Mouse (Mus musculus) cerebellum, adult 8-10 months (tissue): Measurements from ENCODE around the gene Bud23.
"Not testable (repeated sequence)": the region's sequence is repeated elsewhere in the genome, so short reads cannot be mapped to it uniquely, and the experiment has no call there.

Experiments used
- DNase-seq: peaks from one replicate; pipeline ENCODE4 v3.0.0; 2022

Bud23 gene

DNA sequence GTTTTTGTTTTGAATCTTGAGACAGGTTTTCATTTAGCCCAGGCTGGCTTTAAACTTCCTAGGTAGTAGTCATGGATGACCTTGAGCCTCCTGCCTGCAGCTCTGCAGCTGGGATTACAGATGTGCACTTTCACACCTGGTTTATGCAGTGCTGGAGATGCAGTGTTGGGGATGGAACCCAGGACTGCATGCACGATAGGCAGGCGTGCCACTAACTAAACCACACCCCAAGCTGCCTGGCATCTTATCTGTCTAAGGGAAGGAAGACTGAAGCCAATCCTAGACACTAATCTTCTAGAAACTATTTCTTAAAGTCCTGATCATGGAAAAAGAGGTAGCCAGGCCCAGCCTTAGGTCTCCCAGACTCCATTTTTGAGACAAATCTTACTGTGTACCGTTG lies 5.7 kb upstream of the Bud23 start:
- no peak for DNase-seq

DNA sequence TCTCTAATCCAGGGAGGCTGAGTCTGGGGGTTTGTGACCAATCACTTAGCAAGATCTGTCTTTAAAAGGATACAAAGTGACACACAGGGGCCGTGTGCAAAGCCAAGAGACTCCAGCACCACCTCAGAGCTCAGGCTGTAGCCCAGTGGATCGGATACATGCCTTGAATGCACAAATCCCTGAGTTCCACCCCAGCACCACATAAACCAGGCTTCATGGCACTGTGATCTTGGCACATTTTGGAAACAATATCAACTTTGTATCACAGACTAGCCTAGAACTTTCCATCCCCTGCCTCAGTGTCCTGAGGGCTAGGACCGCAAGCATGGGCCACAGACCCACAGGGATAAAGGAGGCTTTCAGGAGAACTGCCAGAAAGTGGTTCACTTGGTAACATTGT lies 1.2 kb upstream of the Bud23 start:
- DNase-seq, result no peak

DNA sequence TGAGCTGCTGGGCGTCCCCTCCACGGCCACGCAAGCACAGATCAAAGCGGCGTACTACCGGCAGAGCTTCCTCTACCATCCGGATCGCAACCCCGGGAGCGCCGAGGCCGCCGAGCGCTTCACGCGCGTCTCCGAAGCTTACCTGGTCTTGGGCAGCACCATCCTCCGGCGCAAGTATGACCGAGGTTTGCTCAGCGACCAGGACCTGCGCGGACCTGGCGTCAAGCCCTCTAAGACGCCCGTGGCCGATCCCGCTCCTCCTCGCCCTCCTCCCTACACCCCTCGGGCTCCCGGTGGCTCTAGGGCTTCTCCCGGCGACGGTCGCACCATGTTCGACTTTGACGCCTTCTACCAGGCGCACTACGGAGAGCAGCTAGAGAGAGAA lies 385 bp downstream of the Bud23 start:
- no peak for DNase-seq

DNA sequence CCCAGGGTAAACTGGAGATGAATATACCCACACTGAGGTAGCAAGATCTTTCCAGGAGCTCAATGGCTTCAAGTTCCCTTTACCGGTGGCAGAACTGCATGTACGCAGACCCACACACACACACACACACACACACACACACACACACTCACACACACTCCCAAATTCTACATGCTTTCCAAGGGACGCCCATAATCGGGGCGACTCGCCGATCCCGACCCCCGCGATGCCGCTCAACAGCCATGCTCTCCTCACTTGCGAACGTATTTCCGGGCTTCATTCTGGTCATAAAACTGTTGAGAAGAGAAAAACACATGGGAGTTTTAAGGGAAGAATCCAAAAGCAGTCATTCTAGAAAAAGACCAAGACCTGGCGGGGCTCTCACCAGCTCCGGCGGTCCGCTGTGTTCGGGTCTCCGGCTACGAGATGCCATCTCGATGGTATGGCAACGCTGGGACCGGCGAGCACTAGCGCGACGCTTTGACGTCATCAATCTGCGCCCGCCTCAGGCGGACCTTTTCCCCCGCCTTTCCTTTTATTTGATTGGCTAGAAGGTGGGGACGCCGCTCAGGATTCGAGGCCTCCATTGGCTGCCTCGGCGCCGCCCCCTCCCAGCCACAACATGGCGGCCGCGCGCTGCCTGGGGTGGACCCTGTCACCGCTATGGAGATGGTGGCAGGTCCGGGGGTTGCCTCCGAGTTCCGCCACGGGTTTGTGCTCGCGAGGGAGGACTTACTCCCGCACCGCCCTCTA lies 954 bp downstream of the Bud23 start, which contains the start of gene Dnajc30:
Gene Dnajc30 (plus strand): TSS at position 574 of the 753 bp plus-strand sequence.
- DNase-seq, result peak; percentile 96

DNA sequence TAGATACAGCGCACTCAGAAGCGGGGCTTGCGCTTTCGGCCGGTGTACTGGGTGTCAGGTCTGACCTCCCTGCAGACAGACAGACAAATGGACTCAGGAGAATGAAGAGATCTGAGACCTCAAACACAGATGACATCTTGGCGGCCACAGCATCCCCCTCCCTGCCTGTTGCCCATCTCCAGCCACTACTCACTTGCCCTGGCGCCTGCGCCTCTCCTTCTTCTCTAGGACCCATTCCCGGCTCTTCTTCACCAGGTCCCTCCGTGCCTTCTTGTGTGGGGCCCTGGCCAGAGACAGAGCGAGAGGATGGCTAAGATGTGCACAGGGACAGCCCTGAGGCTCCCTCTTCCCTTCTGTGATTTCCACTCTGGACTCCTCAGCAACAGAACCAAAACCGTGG lies 11.4 kb downstream of the Bud23 start:
- no peak for DNase-seq

DNA sequence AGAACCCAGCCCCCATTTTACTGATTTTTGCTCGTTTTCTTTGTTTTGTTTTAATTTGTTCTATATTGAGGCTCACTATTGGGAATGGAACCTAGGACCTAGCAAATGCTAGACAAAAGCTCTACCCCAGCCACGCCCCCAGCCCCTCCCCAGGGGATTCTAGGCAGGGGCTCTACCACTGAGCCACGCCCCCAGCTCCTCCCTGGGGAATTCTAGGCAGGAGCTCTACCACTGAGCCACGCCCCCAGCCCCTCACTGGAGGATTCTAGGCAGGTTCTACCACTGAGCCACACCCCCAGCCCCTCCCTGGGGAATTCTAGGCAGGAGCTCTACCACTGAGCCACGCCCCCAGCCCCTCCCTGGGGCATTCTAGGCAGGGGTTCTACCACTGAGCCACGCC lies 15.5 kb downstream of the Bud23 start:
- DNase-seq, result not testable (repeated sequence)

DNA sequence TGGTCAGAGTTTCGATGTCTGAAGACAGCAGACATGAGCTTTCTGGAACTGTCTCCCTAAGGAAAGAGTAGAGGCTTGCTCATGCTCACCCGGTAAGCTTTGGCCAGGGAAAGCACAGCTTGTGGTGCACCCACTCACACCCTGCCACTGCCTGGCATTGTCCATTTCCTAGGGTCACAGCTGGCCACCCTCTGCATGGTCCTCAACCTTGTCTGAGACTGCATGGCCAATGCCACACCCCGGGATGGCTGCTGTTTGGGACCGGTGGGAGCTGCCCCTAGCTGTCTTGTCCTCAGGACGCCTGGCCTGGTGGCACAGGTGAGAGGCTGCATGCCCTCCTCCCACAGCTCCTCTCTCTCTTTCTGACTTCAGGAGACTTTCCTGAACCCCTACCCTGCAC lies 16.2 kb downstream of the Bud23 start:
- DNase-seq, result no peak

DNA sequence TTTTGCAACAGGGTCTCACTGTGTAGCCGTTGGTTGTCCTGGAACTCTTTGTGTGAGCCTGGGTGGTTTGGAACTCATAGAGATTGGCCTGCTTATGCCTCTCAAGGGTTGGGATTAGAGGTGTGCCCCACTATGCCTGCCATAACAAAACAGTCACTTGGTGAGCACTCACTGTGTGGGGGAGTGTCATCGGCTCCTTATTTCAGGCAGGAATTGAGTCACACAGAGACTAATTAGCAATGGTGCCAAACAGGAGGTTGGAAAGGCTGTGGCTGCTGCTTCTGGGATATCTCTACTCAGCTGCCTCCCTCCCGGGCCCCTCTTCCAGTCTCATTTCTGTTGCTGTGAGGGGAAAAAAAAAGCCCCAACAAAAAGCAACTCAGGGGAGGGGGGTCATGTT lies 20.2 kb downstream of the Bud23 start:
- DNase-seq, result no peak

DNA sequence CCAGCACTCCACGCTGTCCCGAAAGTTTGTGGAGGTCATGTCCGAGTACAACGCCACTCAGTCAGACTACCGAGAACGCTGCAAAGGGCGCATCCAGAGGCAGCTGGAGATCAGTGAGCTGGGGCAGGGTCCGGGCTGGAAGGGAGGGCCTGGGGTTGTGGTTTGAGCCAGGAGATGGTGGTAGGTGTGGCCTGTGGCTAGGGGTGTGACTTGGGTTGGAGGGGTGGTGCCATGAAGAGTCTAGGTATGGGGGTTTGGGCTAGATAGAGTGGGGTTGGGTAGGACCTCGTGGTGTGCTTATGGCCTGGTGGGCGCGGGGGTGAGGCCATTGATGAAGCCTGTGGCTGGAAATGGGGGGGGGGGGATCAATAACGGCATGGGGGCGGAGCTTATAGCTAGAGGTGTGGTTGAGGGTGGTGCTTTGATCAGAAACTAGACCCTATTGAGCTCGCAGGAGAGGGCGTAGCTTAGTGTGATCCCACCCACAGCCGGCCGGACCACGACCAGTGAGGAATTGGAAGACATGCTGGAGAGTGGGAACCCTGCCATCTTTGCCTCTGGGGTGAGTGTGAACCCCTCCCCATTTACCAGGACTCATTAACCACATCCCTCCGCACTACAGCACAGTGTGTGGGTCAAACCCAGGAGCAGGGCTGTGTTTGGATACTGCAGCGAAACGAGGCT lies 22.5 kb downstream of the Bud23 start:
- DNase-seq, result no peak

DNA sequence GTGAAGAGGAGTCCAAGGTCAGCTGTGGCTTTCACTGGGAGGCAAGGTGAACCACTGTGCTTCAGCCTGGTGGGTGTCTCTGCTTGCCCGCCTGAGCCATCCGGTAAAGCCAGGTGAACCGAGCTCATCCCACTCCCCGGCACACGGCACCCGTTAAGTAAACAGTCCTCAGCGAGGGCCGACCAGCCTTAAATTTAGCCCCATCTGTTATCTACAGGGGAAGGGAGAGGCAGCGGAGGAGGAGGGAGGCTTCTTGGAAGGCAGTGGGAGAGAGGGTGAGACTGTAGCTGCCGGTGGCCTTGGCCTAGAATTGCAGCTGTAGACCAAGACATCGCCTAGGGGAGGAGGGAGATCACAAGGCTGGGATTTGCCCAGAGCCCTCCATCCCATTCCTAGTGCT lies 24.0 kb downstream of the Bud23 start:
- DNase-seq, result no peak

DNA sequence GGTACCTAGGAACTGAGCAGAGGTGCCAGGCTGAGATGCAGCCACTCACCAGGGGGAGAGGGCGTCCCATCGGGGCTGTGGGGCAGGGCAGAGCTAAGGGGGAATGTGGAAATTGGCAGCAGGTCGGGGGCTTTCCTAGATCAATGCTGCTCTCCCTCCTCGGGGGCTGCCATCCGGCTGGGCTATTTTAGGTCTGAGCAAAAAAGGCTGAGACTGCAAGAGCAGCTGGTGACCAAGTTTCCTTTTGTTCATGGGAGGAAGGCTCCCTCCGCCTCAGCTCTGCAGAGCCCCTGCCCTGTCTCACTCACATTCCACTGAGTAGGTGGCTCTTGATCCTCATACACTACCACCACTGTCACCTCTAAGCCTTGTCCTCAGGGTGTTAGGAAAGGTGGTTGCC lies 24.7 kb downstream of the Bud23 start:
- no peak for DNase-seq

DNA sequence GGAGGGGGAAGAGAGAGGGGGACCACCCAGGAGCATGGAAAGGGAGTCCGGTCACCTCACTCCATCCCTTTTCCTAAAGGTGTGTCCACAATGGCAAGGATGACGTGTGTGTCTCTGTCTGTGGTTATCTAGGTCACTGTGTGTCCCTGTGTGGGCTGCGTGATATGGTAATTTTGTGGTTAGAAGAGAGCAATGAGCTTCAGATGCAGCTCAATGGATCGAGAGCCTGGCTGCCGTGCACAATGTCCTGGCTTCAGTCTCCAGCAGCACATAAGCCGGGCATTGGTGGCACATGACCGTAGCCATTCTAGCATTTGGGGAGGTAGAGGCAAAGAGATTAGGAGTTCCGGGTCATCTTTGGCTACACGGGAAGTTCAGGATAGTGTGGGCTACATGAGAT lies 25.2 kb downstream of the Bud23 start:
- no peak for DNase-seq

DNA sequence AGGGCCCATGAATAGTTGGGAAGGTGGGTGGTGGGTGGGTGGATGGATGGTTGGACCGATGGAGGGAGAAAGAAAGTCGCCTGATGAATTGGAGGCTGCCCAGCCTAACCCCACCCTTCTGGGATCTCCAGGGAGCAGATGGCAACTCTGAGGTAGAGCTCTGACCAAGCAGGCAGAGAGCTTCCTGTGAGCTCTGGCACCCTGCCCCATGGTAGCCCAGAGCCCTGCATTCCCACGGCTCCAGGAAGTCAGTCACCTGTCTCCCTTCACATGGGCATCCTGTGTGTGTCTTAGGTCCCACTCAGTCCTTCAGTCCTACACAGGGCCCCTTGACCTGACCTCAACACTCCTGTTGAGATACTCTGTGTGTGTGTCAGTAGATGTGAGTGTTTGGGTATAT lies 26.8 kb downstream of the Bud23 start:
- DNase-seq, result no peak

DNA sequence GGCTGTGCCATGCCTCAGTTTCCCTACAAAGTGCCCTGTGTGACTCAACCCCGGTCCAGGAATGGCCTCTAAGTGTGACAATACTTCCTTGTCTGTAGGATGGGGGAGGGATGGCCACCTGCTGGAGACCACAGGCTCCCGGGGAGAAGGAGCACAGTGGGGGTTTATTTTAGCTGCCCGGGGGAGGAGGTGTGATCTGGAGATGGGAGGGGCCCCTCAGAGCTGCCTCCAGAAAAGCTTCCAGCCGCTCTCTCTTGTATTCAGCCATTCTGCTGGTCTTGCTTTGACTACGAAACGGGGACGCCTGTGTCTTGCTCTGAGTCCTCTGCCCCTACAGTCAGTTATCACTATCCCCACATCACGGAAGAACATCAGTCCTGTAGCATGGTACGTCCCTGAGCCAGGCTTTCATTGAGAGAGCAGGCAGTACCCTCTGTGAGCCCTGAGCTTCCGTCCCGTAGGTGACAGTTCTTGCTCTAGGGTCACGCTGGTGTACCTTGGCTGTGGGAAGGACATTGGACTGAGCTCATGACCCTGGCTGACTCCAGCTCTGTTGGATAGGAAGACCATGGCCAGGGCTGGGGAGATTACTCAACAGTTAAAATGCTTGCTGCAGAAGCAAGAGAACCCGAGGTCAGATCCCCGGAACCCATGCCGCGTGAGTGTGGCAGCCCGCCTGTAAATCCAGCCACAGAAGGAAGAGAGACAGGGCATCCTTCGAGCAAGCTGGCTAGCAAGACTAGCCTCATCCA lies 29.0 kb downstream of the Bud23 start:
- DNase-seq, result no peak

DNA sequence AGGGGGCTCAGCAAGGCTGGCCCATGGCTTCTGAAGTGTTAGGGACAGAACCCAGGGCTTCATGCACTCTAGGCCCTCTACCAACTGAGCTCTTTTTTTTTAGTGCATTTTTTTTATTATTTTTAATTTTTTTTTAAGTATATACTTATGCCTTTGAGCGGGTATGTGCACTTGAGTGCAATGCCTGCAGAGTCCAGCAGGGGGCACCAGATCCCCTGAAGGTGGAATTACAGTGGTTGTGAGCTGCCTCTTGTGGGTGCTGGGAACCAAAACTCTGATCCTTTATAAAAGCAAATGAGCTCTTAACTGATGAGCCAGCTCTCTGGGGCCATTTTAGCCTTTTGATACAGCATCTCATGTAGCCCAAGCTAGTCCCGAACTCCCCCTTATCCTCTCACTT lies 30.2 kb downstream of the Bud23 start:
- DNase-seq, result no peak

DNA sequence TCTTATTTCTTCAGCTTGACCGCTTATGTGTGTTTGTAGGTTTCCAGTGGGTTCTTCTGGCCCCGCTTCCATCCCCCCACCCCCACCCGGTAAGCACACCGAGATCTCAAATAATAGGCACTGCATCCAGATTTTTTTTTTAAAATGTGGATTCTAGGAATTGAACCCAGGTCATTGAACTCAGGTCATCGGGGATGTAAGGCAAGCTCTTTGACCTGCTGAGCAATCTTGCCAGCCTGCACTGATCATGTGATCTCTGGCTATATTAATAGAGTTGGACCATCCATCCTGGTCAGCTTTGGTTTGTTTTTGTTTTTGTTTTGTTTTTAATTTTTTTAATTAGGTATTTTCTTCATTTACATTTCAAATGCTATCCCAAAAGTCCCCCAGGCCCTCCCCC lies 32.2 kb downstream of the Bud23 start:
- DNase-seq, result no peak

DNA sequence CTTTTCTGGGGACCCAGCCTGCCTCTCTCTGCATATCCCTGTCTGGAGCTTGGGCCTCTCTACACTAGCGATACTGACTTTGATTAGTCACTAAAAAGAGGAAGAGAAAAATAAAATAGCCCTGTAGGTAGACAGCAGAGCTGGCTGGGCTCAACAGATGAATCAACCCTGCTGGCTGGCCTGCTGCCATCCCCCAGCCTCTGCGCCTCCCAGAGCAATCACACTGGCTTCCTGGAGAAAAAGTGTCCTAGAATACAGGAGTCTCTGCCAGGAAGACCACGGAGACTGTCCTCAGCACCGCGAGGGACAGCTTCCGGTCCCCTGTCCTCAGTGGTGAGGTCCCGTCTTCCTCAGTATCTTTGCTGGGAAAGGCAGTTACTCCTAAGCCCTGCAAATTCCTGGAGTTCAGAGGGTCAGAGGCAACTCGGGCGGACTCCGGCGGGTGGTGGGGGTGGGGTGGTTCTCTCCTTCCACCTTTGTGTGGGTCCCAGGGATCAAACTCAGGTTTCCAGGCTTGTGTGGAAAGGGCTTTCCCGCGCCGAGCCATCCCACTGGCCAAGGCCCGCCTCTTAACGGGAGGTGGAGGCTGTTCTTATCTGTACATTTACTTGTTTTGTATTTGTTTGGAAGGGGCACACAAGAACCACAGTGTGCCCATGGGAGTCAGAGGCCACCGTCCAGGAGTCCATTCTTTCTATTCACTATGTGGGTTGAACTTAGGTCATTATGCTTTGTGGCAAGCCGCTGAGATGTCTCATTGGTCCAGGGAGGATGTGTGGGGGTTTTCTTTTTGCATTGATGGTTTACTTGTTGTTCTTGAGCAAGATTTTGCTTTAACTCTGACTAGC lies 35.5 kb downstream of the Bud23 start:
- DNase-seq, result peak; percentile 65

DNA sequence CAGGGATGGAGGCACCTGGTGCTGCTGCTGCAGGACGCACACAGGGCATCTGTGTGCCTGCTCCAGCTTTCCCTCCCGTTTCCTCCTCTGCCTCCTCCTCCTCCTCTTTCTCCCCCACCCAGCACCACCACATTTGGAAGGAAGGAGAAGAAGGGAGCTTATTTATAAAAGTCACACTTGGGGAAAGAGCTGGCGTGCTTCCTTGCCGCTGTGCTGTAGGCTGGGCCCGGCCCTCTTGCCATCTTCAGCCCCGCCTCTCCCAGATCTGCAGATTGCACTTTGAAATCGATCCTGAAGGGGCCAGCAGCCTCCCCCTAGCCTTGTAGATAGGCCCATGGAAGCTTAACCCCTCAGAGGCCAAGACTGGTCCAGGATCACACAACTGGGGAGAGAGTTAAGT lies 38.9 kb downstream of the Bud23 start:
- DNase-seq, result no peak

DNA sequence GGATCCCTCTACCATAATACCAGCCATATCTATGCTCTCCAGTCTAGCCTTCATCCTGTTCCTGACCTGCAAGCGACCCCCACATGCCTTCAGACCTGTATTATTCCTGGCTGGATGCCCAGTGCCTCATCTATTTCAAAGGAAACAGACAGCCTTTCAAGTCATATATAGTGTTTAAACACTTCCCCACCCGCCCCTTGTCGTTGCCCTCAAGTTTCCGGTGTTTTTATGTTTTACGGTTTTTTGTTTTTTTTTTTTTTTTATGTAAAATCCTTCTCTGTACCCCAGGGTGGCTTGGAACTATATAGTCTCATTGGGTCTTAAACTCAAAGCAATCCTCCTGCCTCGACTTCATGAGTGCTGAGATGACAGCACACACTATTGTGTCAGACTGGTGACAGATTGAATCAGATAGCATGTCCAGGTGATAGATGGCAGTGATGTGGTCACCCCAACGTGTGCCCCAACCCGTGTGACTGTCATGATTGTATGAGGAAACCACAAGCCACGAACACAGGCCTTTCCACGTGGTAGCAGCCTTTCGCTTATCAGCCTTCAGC lies 40.0 kb downstream of the Bud23 start:
- DNase-seq, result no peak

DNA sequence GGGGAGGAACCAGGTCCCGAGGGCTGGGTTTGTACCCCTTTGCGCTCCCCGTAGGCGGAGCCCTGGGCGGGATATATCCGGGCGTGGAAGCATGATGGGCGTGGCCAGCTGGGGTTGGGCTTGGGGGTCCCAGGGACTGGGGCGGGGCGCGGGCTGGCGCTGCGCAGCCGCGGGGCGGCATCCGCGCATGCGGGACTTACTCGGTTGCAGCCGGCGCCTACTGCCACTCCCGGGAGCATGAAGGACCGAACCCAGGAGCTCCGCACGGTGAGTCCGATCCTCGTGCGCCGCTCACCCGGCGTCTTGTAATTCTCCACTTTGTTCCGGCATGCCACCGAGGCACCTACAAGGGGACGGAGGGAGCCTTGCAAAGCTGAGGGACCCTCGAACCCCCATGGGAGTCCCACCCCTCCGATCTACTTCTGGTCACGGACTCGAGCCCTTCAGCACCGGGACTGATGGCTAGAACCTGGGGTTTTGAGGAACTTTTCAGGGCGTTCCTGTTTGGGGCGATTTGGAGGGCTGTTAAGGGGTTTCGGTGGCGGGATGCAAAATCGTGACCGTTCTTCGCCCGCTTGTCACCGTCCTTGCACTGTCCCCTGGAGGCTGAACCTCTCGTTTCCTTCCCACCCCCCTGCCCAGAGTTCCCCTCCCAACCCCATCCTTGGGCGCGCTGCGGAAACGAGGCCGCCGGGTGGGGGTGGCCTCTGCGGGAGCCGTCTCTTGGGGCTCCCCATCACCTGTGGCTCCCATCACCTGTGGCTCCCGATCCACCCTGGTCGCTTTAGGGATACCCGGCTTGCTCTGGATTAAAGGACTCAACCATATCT lies 41.2 kb downstream of the Bud23 start, which contains the start of gene Stx1a:
Gene Stx1a (plus strand): TSS at position 139 of the 830 bp plus-strand sequence.
- DNase-seq, result peak; percentile 49

DNA sequence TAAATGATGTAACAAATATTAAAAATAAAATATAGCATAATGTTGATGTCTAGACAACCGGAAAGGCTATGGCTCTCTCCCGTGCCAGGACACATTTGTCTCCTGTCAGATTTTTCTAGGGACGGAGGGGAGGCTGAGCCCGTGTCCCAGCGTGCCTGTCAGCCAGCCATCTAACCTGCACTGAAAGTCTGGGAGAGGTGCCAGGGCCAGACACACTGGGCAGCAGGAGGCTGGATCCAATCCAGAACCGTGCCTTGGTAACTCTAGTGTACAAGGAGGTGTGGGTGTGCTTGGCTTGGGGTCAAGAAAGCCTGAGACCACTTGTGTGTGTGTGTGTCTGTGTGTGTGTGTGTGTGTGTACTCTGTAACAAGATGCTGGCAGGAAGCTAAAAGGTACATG lies 42.9 kb downstream of the Bud23 start:
- peak; percentile 92 for DNase-seq
